Mouse (Mus musculus) bone marrow, adult 2 months (tissue): ENCODE measurements around the gene Fcf1.

Experiments used
- CTCF ChIP-seq: fragments of 200-500 bp; IDR thresholded peaks from 2 replicates; pipeline ENCODE4 v1.5.1; 2011; ENCODE audit warnings: low read length, control low read depth; ENCODE audit not compliant: control insufficient read depth, insufficient read depth
- POLR2A ChIP-seq: fragments of 200-500 bp; IDR thresholded peaks from 2 replicates; pipeline ENCODE4 v1.6.1; 2011; ENCODE audit warnings: low read depth, mild to moderate bottlenecking, control low read depth, low read length, borderline replicate concordance; ENCODE audit not compliant: control insufficient read depth

DNA sequence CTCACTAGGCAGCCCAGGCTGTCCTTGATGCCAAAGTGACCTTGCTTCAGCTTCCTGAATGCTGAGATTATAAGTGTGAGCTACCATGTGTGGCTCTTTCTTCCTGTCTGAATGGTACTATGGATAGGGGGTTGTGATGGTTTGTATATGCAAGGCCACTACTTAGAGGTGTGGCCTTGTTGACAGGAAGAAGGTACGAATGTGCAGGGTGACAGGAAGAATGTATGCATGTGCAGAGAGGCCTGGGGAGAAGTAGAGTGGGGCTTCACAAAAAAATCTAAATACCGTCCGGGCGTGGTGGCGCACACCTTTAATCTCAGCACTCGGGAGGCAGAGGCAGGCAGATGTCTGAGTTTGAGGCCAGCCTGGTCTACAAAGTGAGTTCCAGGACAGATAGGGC is 38.5 kb upstream of the Fcf1 start:
- no peak for TF ChIP-seq CTCF
- no peak for TF ChIP-seq POLR2A
